Mouse (Mus musculus): ENCODE results near the gene Scube2. TPM values are rescaled to one million over a fixed set of nuclear protein-coding genes. Genes with fewer than 3 reads are reported as not detected.
A peak's percentile ranks its signal among the peaks of the same experiment; 100 is the strongest.

The Scube2 gene
- not detected in 2 replicates for total RNA-seq (2015)
- 0.07 TPM in 1 of 2 replicates, not detected in the other for total RNA-seq (2017)

DNA sequence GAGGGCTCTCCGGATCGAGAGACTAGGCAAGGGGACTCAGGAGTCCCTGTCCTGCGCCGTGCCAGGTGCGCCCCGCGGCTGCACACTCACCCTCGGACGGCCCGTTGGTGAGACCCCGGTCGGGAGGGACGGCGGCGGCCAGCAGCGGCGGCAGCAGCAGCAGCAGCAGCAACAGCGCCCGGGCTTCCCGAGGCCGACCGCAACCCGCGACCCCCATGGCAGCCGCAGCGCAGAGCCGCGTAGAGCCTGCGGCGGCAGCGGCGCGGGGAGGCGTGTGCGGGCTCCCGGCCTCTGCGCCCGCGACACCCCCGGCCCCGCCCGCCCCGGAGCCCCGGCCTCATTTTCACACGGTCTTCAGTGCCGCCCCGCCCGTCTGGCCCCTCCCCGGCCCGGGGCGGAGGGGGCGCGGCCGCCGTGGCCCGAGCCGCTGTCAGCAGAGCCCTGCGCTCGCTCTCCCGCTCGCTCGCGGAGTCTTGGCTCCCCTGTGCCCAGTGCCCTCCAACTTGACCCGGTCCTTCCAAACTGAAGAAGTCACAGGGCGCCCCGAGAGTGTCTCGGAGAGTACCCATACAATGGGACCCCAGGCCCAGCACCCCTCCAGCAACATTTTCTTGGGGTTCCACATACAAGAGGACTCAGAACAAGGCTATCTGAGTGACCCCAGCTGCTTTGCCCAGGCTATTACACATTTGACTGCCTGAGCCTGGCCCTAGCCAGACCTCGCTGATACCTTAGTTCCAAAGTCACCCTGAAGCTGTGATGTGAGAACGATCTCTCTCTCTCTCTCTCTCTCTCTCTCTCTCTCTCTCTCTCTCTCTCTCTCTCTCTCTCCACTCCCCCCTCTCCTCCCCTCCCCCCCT, at the start of gene Scube2:
TSS of gene Scube2 (minus strand) at position 310 of the 860 bp plus-strand sequence.
- peak; percentile 46; the same call in 1 of the 2 replicates for ATAC-seq (replicated peaks; ENCODE audit: poor library complexity)

- no peak for ATAC-seq (replicated peaks; ENCODE audit: poor library complexity)
Measured at GRCm38 (mm10) chr7:109906165-109906564, 40.7 kb upstream of the Scube2 start.

DNA sequence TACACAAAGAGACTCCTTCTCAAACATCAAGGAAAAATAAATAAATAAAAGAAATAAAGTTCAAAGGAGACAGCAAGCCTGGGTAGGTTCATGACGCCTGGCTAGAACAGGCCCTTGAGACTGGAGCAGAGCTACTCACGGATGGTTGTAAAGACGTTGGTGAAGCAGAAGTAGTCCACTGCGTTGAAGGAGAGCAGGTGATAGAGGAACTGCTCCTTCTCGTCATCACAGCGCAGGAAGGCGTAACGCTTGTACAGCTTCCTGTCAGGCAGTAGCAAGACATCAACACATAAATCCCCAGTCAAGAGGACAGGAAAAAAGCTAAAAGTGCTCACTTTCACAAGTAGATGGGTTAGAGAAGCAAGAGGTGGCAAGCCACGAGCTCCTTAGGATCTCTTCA, 35.4 kb upstream of the Scube2 start:
- ATAC-seq (replicated peaks; ENCODE audit: poor library complexity) = peak; percentile 91

DNA sequence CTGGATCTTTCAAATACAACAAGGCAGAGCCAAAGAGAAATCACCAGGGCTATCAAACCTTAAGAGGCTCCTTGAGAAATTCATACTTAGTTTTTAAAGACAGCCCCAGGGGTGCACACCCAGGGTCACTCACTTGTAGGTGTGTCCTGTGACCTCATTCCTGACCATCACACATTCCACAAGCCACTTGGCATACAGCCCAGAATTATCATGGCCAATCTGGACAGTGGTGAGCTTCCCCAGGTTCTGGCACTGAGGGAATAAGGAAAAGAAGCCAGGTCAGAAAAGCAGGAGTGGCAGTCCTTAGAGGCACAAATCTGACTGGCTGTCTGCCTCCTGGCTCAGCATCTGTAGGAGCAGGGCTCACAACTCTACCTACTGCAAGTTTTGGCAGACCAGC, 33.4 kb upstream of the Scube2 start:
- ATAC-seq (replicated peaks; ENCODE audit: poor library complexity) = no peak

DNA sequence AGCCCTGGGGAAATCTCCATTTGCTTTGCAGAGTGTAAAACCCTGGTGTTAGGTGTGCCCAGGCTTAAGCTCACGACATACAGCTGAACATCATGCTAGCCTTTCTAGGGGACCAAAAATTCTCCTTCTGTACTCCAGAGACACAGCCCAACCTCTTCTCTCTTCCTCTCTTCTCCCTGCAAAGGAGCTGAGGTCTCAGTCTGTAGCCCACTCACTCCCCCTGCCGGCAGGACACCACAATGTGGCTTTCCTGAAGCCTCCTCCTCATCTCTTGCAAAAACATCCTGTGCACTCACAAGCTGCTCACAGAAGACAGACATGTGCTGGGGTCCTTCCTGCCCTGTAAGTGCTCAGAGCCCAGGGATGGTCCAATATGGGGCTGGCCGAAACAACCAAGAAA, 27.1 kb upstream of the Scube2 start:
- peak; percentile 88 for ATAC-seq (replicated peaks; ENCODE audit: poor library complexity)

- ATAC-seq (replicated peaks; ENCODE audit: poor library complexity) = no peak
Measured at GRCm38 (mm10) chr7:109891786-109892185, 26.3 kb upstream of the Scube2 start.

DNA sequence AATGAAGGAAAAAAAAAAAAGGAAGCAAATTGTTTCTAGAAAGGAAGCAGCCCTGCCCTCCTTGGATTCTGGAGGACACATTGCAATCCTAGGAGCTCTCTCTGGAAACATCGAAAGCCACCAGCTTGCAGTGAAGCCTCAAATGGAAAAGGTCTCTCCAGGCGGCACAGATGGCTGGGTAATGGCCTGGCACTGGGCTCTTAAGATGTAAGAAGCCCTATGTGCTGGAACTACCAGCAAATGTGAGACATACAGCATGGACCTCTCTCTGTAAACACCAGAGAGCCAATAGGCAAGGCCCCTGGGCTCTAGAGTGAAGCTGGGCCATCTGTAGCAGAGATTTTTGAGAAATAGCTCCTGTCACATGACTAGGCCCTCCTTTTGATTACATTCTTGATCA, 24.8 kb upstream of the Scube2 start:
- ATAC-seq (replicated peaks; ENCODE audit: poor library complexity) = no peak

GRCm38 (mm10) chr7:109889300-109889699, 23.8 kb upstream of the Scube2 start:
- ATAC-seq (replicated peaks; ENCODE audit: poor library complexity) = peak; percentile 69

DNA sequence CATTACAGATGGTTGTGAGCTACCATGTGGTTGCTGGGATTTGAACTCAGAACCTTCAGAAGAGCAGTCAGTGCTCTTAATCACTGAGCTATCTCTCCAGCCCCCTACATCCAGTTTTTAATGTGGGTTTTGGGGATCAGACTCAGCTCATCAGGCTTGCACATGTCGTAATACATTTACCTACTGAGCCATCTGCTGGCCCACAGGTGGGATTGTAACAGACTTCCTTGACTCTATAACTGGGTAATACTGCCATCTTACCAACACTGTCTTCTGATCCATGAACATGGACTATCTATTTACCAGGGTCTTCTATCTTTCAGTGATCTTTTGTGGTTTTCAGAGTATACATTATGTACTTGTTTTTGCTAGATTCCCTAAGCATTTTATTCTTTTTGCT, 20.8 kb upstream of the Scube2 start:
- no peak for ATAC-seq (replicated peaks; ENCODE audit: poor library complexity)

- ATAC-seq (replicated peaks; ENCODE audit: poor library complexity) = no peak
Measured at GRCm38 (mm10) chr7:109882574-109882973, 17.1 kb upstream of the Scube2 start.

DNA sequence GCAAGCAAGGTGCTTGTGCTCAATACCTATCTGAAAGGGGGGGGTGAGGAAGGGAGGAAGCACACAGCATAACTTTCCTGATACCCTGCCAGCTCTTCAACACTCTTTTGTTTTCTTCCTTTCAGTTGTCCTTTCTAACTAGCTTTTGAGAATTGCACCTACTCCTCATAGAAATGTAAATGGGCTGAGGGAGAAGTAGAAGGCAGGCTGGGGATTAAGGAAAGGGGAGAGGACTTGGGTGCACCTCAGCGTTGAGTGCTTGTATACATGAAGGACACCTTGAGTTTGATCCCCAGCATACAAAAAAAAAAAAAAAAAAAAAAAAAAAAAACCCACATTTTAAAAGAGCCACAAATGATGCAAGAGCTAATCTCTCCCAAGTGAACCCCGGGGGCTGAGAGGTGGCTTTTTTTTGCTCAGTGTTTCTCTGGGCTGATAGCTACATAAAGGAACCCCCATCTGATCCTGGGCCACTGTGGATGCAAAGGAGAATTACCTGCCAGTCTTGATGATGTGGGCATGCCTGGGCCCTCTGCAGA, 16.2 kb upstream of the Scube2 start:
- no peak for ATAC-seq (replicated peaks; ENCODE audit: poor library complexity)

DNA sequence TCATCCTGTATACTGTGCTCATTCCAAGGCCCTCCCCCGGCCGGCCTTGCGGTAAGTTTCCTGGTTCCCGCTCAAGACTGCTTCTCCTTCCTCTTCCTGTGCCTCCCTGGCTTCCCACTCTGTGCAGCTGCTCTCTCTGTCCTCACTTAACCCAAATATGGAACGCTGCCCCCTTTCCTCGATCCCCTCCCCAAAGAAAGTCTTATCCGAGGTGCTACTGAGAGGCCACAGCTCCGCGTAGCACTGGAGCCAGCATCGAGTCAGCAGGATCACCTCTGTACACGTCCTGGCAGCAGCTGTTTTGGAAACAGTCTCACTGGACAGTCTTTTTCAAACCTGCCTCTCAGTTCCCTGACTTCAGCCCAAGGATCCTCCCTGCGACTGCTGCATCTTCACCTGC, 13.7 kb upstream of the Scube2 start:
- peak; percentile 38 for ATAC-seq (replicated peaks; ENCODE audit: poor library complexity)

- no peak for ATAC-seq (replicated peaks; ENCODE audit: poor library complexity)
Measured at GRCm38 (mm10) chr7:109876085-109876484, 10.6 kb upstream of the Scube2 start.

- no peak for ATAC-seq (replicated peaks; ENCODE audit: poor library complexity)
Measured at GRCm38 (mm10) chr7:109875598-109875997, 10.1 kb upstream of the Scube2 start.

DNA sequence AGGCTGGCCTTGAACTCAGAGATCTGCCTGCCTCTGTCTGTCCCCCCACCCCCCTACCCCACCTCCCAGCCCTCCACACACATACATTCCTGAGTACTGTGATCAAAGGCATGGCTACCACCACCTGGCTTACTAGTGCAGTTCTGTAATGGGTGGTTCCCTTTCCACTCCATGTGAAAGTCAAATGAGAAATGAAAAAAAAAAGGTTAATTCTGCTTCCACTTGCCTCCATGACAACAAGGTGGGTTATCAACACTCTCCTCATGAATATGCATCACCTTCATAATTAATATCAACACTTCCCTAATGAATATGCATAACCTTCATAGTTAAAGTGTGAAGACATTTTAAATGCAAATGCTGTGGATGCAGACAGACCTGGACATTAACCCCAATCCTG, 9.6 kb upstream of the Scube2 start:
- ATAC-seq (replicated peaks; ENCODE audit: poor library complexity) = no peak

DNA sequence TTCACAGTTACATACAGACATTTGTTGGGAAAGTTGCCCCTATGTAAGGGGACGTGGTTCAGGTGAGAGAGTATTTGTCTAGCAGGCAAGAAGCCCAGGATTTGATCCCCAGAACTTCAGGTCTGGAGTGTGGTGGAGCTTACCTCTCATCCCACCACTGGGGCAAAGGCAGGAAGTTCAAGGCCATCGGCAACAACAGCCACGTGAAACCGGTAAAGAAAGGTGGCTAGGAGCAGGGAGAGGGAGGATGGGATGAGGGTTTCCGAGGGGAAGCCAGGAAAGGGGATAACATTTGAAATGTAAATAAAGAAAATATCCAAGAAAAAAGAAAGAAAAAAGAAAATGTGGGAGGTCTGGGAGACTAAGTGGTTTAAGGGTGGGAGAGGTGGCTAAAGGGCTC, 7.7 kb upstream of the Scube2 start:
- ATAC-seq (replicated peaks; ENCODE audit: poor library complexity) = no peak

DNA sequence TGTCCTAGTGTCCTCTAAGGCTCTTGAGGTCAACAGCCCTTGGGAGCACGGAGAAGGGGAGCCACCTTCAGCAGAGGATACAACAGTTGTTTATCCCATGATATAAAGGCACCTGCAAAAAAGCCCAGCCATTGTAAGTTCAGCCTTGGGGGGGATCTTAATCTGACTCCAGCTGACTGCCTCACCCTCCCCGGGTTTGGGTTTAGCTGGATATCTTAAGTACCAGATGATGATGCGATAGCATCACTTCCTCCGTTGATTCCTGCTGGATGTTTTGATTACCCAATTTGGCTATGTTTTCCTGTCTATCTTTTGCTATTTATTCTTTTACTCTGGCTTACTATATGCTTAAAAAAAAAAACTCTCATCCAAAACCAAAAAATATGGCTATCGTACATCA, 5.8 kb upstream of the Scube2 start:
- no peak for ATAC-seq (replicated peaks; ENCODE audit: poor library complexity)

- ATAC-seq (replicated peaks; ENCODE audit: poor library complexity) = peak; percentile 35; the same call in 1 of the 2 replicates
Measured at GRCm38 (mm10) chr7:109868498-109868897, 3.0 kb upstream of the Scube2 start.

DNA sequence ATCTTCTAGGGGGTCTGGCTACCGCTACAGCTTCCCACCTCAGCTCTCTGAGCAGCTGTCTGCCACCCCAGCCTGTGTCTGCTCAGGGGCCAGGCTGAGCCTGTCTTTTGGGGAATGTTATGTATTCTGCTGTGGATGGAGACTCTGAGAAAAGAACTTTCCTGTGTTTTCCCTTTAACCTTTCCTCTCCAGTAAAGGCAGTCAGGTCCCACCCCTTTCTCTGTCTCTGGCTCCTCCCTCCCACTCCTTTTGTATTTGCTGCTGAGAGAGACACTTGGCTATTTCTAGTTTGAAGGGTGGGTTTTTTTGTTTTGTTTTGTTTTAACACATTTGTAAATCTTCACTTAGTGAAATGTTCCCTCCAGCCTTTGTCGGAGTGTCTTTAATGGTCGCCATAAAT, 1.2 kb upstream of the Scube2 start:
- no peak for ATAC-seq (replicated peaks; ENCODE audit: poor library complexity)

DNA sequence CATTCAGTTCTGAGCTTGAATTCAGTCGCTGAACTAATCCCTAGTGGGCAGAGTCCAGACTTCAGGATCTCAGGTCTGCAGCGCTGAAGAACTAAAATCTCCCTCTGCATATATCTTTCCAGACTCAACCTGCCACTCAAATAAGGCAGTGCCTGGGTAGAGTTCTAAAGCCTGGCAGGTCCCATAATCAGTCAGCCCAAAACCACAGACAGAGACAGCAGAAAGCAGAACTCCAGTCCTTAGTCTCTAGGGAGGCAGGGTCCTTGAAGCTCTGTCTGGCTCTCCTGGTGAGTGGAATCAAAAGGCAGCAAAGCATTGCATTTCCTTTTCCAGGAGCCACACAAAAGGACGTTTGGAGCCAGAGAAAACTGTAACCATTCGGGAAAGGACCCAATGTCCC, 1.9 kb downstream of the Scube2 start:
- peak; percentile 52 for ATAC-seq (replicated peaks; ENCODE audit: poor library complexity)

DNA sequence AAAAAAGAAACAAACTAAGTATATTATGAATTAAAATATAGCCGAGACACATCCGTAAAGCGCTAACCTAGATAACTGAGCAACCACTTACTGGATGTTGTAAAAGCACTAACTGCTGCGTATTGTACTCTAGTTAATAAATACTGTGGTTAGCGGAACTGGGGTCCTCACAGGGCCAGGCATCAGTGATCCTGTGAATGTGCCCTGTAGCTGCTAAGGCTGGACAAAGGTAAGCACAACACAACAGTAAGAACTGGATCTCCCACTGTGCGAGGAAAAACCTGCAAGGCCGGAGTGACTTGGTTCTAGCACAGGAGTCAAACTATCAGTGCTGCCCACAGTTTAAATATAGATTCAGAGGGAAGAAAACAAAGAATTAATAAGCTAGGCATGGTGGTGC, 5.3 kb downstream of the Scube2 start:
- no peak for ATAC-seq (replicated peaks; ENCODE audit: poor library complexity)

- peak; percentile 41; the same call in 1 of the 2 replicates for ATAC-seq (replicated peaks; ENCODE audit: poor library complexity)
Measured at GRCm38 (mm10) chr7:109859354-109859753, 6.1 kb downstream of the Scube2 start.
